Mouse (Mus musculus): ENCODE data around the gene Lipn. TPM values are rescaled to one million over a fixed set of nuclear protein-coding genes. Genes with fewer than 3 reads are reported as not detected.

Gene Lipn
- polyA plus RNA-seq (2012; rRNA removed) (not detected in 2 replicates), polyA plus RNA-seq (2014; fragmentation: Nextera tagmentation; extraction: Ambion mirVana) (not detected in 2 replicates)

- Histone ChIP-seq H3K27me3 (ENCODE audit: control insufficient read depth, insufficient read depth, low read length) (no peaks in the 10 kb centered on the region), H3K4me1 (replicated peaks; ENCODE audit: control insufficient read depth in 2 of 2, insufficient read depth in 2 of 2, low read length in 1 of 2) (no peaks in the 10 kb centered on the region), H3K9ac (replicated peaks) (no peak within 1 kb of the TSS), H3K36me3 (replicated peaks; ENCODE audit: control insufficient read depth, insufficient read depth, low read depth) (no peaks in the 10 kb centered on the region), H3K4me3 (ENCODE audit: insufficient read depth in 1 of 2, low read depth in 2 of 2, low read length in 2 of 2) (no peak within 1 kb of the TSS), H3K27ac (no peak within 1 kb of the TSS), H3K9me3 (ENCODE audit: control insufficient read depth, low read length) (no peaks in the 10 kb centered on the region), H3K4me2 (ENCODE audit: low read depth) (no peak within 1 kb of the TSS)
- ATAC-seq (ENCODE audit: insufficient read depth) (no peak), DNase-seq (ENCODE audit: low read depth in 3 of 3, low spot score in 3 of 3) (no peak)
- 66% methylated on average over 9 of the region's 9 CpGs for WGBS (ENCODE audit: insufficient replicate concordance)
- no peak for TF ChIP-seq EP300 (IDR thresholded peaks at IDR 0.05; ENCODE audit: low read depth)
- TF ChIP-seq CTCF (IDR thresholded peaks at IDR 0.05; ENCODE audit: low read depth): no peak
Observed at GRCm38 (mm10) chr19:34066779-34067472, at the start of gene Lipn. TSS of gene Lipn (plus strand) at chr19:34067358.

DNA sequence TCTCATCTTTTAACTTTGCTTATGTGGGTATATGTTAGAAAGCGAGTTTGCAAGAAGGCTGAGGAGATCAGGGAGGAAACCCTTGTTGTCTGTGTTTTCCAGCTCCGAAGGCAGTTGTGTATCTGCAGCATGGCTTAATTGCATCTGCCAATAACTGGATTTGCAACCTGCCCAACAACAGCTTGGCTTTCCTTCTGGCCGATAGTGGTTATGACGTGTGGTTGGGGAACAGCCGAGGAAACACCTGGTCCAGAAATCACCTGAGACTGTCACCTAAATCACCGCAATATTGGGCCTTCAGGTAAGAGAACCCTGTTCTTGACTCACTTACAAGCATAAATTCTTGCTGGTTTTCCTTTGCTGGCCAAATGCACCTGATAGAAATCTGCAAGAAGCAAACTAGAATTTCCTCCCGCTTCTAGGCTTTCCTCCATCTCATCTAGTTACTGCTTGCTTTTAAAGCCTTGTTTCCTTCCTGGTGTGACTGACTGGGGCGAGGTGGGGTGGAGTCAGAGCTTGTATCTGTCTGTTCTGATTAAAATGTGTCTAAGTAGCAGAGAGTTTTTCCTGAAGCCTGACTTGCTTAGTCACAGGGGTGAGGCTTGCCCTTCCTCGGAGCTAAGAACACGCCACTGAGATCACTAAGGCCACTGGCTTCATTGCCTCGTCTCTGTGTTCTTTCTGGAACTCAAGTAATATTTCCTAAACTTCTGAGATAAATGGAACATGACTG lies 45.6 kb upstream of the Lipn start:
- TF ChIP-seq CTCF (IDR thresholded peaks at IDR 0.05; ENCODE audit: low read depth) (no peak), EP300 (IDR thresholded peaks at IDR 0.05; ENCODE audit: low read depth) (no peak)
- WGBS (ENCODE audit: insufficient replicate concordance): 53% methylated on average over 11 of the region's 11 CpGs
- Histone ChIP-seq H3K9ac (replicated peaks) (no peak overlapping the region), H3K36me3 (replicated peaks; ENCODE audit: control insufficient read depth, insufficient read depth, low read depth) (no peaks in the 10 kb centered on the region), H3K4me1 (replicated peaks; ENCODE audit: control insufficient read depth in 2 of 2, insufficient read depth in 2 of 2, low read length in 1 of 2) (no peaks in the 10 kb centered on the region), H3K4me2 (ENCODE audit: low read depth) (no peak overlapping the region), H3K27me3 (ENCODE audit: control insufficient read depth, insufficient read depth, low read length) (no peaks in the 10 kb centered on the region), H3K9me3 (ENCODE audit: control insufficient read depth, low read length) (no peaks in the 10 kb centered on the region), H3K4me3 (ENCODE audit: insufficient read depth in 1 of 2, low read depth in 2 of 2, low read length in 2 of 2) (no peak overlapping the region), H3K27ac (no peak overlapping the region)
- no peak for DNase-seq (ENCODE audit: low read depth in 3 of 3, low spot score in 3 of 3)
- ATAC-seq (ENCODE audit: insufficient read depth): no peak

- Histone ChIP-seq H3K9ac (replicated peaks) (no peak overlapping the region), H3K27me3 (ENCODE audit: control insufficient read depth, insufficient read depth, low read length) (no peaks in the 10 kb centered on the region), H3K36me3 (replicated peaks; ENCODE audit: control insufficient read depth, insufficient read depth, low read depth) (no peaks in the 10 kb centered on the region), H3K4me2 (ENCODE audit: low read depth) (no peak overlapping the region), H3K27ac (no peak overlapping the region), H3K4me3 (ENCODE audit: insufficient read depth in 1 of 2, low read depth in 2 of 2, low read length in 2 of 2) (no peak overlapping the region), H3K9me3 (ENCODE audit: control insufficient read depth, low read length) (no peaks in the 10 kb centered on the region), H3K4me1 (replicated peaks; ENCODE audit: control insufficient read depth in 2 of 2, insufficient read depth in 2 of 2, low read length in 1 of 2) (no peaks in the 10 kb centered on the region)
- WGBS (ENCODE audit: insufficient replicate concordance): 20% methylated on average over 3 of the region's 3 CpGs
- TF ChIP-seq CTCF (IDR thresholded peaks at IDR 0.05; ENCODE audit: low read depth) (peak; percentile 8; the same call in 1 of the 2 replicates), EP300 (IDR thresholded peaks at IDR 0.05; ENCODE audit: low read depth) (no peak)
- DNase-seq (ENCODE audit: low read depth in 3 of 3, low spot score in 3 of 3) (no peak), ATAC-seq (ENCODE audit: insufficient read depth) (no peak)
Observed at GRCm38 (mm10) chr19:34022759-34023158, 44.4 kb upstream of the Lipn start.

GRCm38 (mm10) chr19:34039731-34040130 lies 27.4 kb upstream of the Lipn start:
- ATAC-seq (ENCODE audit: insufficient read depth): no peak
- no peaks in the 10 kb centered on the region for H3K36me3 ChIP-seq (replicated peaks; ENCODE audit: control insufficient read depth, insufficient read depth, low read depth)

GRCm38 (mm10) chr19:34043008-34043407 lies 24.1 kb upstream of the Lipn start:
- H3K4me1 ChIP-seq (replicated peaks; ENCODE audit: control insufficient read depth in 2 of 2, insufficient read depth in 2 of 2, low read length in 1 of 2): no peaks in the 10 kb centered on the region
- DNase-seq (ENCODE audit: low read depth in 3 of 3, low spot score in 3 of 3): no peak
- H3K27me3 ChIP-seq (ENCODE audit: control insufficient read depth, insufficient read depth, low read length): no peaks in the 10 kb centered on the region

More at GRCm38 (mm10) chr19:34039731-34040130, 27.4 kb upstream of the Lipn start:
- Histone ChIP-seq H3K9me3 (ENCODE audit: control insufficient read depth, low read length) (no peaks in the 10 kb centered on the region), H3K27me3 (ENCODE audit: control insufficient read depth, insufficient read depth, low read length) (no peaks in the 10 kb centered on the region), H3K27ac (no peak overlapping the region), H3K4me3 (ENCODE audit: insufficient read depth in 1 of 2, low read depth in 2 of 2, low read length in 2 of 2) (no peak overlapping the region), H3K4me1 (replicated peaks; ENCODE audit: control insufficient read depth in 2 of 2, insufficient read depth in 2 of 2, low read length in 1 of 2) (no peaks in the 10 kb centered on the region), H3K9ac (replicated peaks) (no peak overlapping the region), H3K4me2 (ENCODE audit: low read depth) (no peak overlapping the region)
- no peak for DNase-seq (ENCODE audit: low read depth in 3 of 3, low spot score in 3 of 3)
- TF ChIP-seq EP300 (IDR thresholded peaks at IDR 0.05; ENCODE audit: low read depth) (no peak), CTCF (IDR thresholded peaks at IDR 0.05; ENCODE audit: low read depth) (no peak)
- 54% methylated on average over 1 of the region's 1 CpGs for WGBS (ENCODE audit: insufficient replicate concordance)

More at GRCm38 (mm10) chr19:34043008-34043407, 24.1 kb upstream of the Lipn start:
- Histone ChIP-seq H3K4me2 (ENCODE audit: low read depth) (no peak overlapping the region), H3K9me3 (ENCODE audit: control insufficient read depth, low read length) (no peaks in the 10 kb centered on the region), H3K27ac (no peak overlapping the region), H3K9ac (replicated peaks) (no peak overlapping the region), H3K36me3 (replicated peaks; ENCODE audit: control insufficient read depth, insufficient read depth, low read depth) (no peaks in the 10 kb centered on the region), H3K4me3 (ENCODE audit: insufficient read depth in 1 of 2, low read depth in 2 of 2, low read length in 2 of 2) (no peak overlapping the region)
- TF ChIP-seq CTCF (IDR thresholded peaks at IDR 0.05; ENCODE audit: low read depth) (no peak), EP300 (IDR thresholded peaks at IDR 0.05; ENCODE audit: low read depth) (no peak)
- WGBS (ENCODE audit: insufficient replicate concordance): 42% methylated on average over 6 of the region's 6 CpGs
- ATAC-seq (ENCODE audit: insufficient read depth): no peak

All from liver, embryonic 14.5 days (tissue).